Mouse (Mus musculus) heart, adult 2 months (tissue): ENCODE measurements at regions not wholly inside any gene's neighbourhood (a gene's known extent, or its start where the extent isn't known, plus 50 kb on each side); places are given as distances from the start of the nearest gene placed in this dataset.

ENCODE experiments used
- CTCF ChIP-seq: fragments of 200-600 bp; IDR thresholded peaks from 2 replicates; pipeline ENCODE4 v1.8.1; 2022; ENCODE audit warnings: antibody characterized with exemption, mild to moderate bottlenecking, moderate library complexity
- POLR2A ChIP-seq: fragments of 200-500 bp; IDR thresholded peaks from 2 replicates; pipeline ENCODE4 v1.6.1; 2011; ENCODE audit warnings: mild to moderate bottlenecking, low read depth, low read length, control low read depth; ENCODE audit not compliant: insufficient read depth

- TF ChIP-seq CTCF (no peak), POLR2A (no peak)
Measured at GRCm38 (mm10) chr16:57846386-57846785, 91.8 kb upstream of the Col8a1 start.
